Mouse (Mus musculus) C2C12 (cell line): ENCODE measurements around the gene Ptprk. TPM values are rescaled to one million over a fixed set of nuclear protein-coding genes. Genes with fewer than 3 reads are reported as not detected.

Experiments used
- H3K27me3 ChIP-seq: one replicate; pipeline ENCODE4 v1.6.1; 2011; ENCODE audit not compliant: control insufficient read depth, insufficient read depth, insufficient read length
- H3K36me3 ChIP-seq: one replicate; pipeline ENCODE4 v1.6.1; 2011; ENCODE audit not compliant: control insufficient read depth, insufficient read depth
- H3K4me3 ChIP-seq: one replicate; pipeline ENCODE4 v1.5.1; 2011; ENCODE audit warnings: mild to moderate bottlenecking, control low read depth; ENCODE audit not compliant: poor library complexity, insufficient read depth, severe bottlenecking
- H3K79me2 ChIP-seq: one replicate; pipeline ENCODE4 v1.6.1; 2011; ENCODE audit not compliant: control insufficient read depth, insufficient read depth
- H3K79me3 ChIP-seq: one replicate; pipeline ENCODE4 v1.6.1; 2011; ENCODE audit warnings: low read depth, control low read depth
- H3ac ChIP-seq: one replicate; pipeline ENCODE3; 2011; ENCODE audit warnings: low read depth; ENCODE audit not compliant: control insufficient read depth, insufficient read length
- CEBPB ChIP-seq: IDR thresholded peaks from one replicate; pipeline ENCODE4 v1.6.1; 2011; ENCODE audit warnings: low read depth, mild to moderate bottlenecking, control low read depth, moderate library complexity
- CTCF ChIP-seq: IDR thresholded peaks from one replicate; pipeline ENCODE4 v1.5.1; 2011; ENCODE audit not compliant: control insufficient read depth, insufficient read depth, insufficient read length
- FOSL1 ChIP-seq: IDR thresholded peaks from one replicate; pipeline ENCODE4 v1.8.0; 2011; ENCODE audit warnings: mild to moderate bottlenecking, low read length; ENCODE audit not compliant: poor library complexity, insufficient read depth, severe bottlenecking
- MAX ChIP-seq: IDR thresholded peaks from one replicate; pipeline ENCODE4 v1.6.1; 2011; ENCODE audit warnings: mild to moderate bottlenecking, control low read depth
- MYOD1 ChIP-seq: IDR thresholded peaks from one replicate; pipeline ENCODE4 v1.6.1; 2011; ENCODE audit warnings: low read depth; ENCODE audit not compliant: control insufficient read depth, insufficient read length
- MYOG ChIP-seq: IDR thresholded peaks from one replicate; pipeline ENCODE4 v1.6.1; 2011; ENCODE audit not compliant: control insufficient read depth, insufficient read length; ENCODE audit errors: extremely low read depth
- USF1 ChIP-seq: IDR thresholded peaks from one replicate; pipeline ENCODE4 v1.6.1; 2011; ENCODE audit warnings: low read depth, mild to moderate bottlenecking, control low read depth, moderate library complexity
- polyA plus RNA-seq: library from polyadenylated mRNA; unstranded; fragments of >200 nt; fragmentation: generic; extraction: Trizol; gene quantifications from one replicate; pipeline ENCODE4 v1.2.1, GENCODE M21; 2012; ENCODE audit warnings: missing spikeins

The Ptprk gene
- polyA plus RNA-seq, 1 experiment: 13.7 TPM

GRCm38 (mm10) chr10:28609136-28609535 is 534.5 kb downstream of the Ptprk start:
- H3K79me3 ChIP-seq: no peaks in the 10 kb centered on the region
- no peaks in the 10 kb centered on the region for H3K79me2 ChIP-seq

GRCm38 (mm10) chr10:28614396-28614795 is 539.8 kb downstream of the Ptprk start:
- no peaks in the 10 kb centered on the region for H3K79me3 ChIP-seq
- H3ac ChIP-seq: no peak overlapping the region
- TF ChIP-seq USF1 (no peak), MYOD1 (no peak), CTCF (no peak), FOSL1 (no peak), MAX (no peak), CEBPB (no peak), MYOG (no peak)
- H3K36me3 ChIP-seq: no peaks in the 10 kb centered on the region
- H3K27me3 ChIP-seq: no peaks in the 10 kb centered on the region
- no peak overlapping the region for H3K4me3 ChIP-seq
- no peaks in the 10 kb centered on the region for H3K79me2 ChIP-seq

More at GRCm38 (mm10) chr10:28609136-28609535, 534.5 kb downstream of the Ptprk start:
- Histone ChIP-seq H3K27me3 (no peaks in the 10 kb centered on the region), H3K4me3 (no peak overlapping the region), H3K36me3 (no peaks in the 10 kb centered on the region), H3ac (no peak overlapping the region)
- TF ChIP-seq USF1 (no peak), CEBPB (no peak), FOSL1 (no peak), MYOD1 (no peak), MAX (no peak), MYOG (no peak), CTCF (no peak)

GRCm38 (mm10) chr10:28617203-28617602 is 542.6 kb downstream of the Ptprk start:
- H3ac ChIP-seq: no peak overlapping the region
- TF ChIP-seq MYOD1: no peak
- TF ChIP-seq MAX: no peak
- no peak for TF ChIP-seq CTCF
- no peak for TF ChIP-seq FOSL1
- TF ChIP-seq USF1: no peak
- no peak for TF ChIP-seq MYOG
- TF ChIP-seq CEBPB: no peak
- H3K79me2 ChIP-seq: no peaks in the 10 kb centered on the region

DNA sequence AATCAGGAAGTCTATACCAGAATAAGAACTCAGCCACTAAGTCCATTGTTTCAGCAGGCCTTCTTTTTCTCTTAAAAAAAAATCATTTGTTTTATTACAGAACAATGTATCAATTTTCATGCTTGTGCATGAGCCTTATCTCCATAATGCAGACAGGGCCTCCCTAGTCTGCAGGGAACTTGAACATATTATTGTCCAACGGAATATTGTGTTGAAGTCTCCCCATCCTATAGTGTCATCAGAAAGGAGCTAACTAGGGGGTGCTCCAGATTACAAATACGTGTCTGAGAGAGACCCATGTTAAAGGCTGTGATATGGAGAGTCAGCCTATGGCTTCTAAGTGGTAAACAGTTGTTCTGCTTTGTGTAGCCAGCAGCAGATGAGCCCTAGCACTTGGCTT is 543.4 kb downstream of the Ptprk start:
- TF ChIP-seq CTCF (no peak), MYOG (no peak), USF1 (no peak), MYOD1 (no peak), MAX (no peak), FOSL1 (no peak), CEBPB (no peak)
- H3K4me3 ChIP-seq: no peak overlapping the region
- no peaks in the 10 kb centered on the region for H3K36me3 ChIP-seq
- no peaks in the 10 kb centered on the region for H3K79me2 ChIP-seq
- no peaks in the 10 kb centered on the region for H3K79me3 ChIP-seq
- H3K27me3 ChIP-seq: no peaks in the 10 kb centered on the region
- H3ac ChIP-seq: no peak overlapping the region

More at GRCm38 (mm10) chr10:28617203-28617602, 542.6 kb downstream of the Ptprk start:
- no peaks in the 10 kb centered on the region for H3K36me3 ChIP-seq
- H3K27me3 ChIP-seq: no peaks in the 10 kb centered on the region
- H3K79me3 ChIP-seq: no peaks in the 10 kb centered on the region
- no peak overlapping the region for H3K4me3 ChIP-seq

DNA sequence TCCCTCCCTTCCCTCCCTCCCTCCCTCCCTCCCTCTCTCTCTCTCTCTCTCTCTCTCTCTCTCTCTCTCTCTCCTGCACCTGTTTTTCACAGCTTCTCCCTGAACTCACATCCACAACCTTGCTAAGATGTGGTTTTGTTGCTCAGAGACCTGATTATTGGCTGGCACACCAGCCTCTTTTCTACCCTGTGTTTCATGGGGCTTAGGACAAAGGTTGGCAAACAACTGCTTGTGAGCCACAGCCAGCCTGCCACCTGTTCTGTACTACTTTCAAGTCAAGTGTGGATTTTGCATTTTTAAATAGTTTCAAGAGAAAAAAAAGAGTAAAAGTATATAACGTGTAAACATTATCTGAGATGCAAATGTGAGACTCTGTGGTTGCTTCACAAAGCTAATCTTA is 544.8 kb downstream of the Ptprk start:
- H3K36me3 ChIP-seq: no peaks in the 10 kb centered on the region
- no peak overlapping the region for H3K4me3 ChIP-seq
- TF ChIP-seq CEBPB: no peak
- no peak for TF ChIP-seq USF1
- no peak for TF ChIP-seq FOSL1
- TF ChIP-seq MYOD1: no peak
- no peak for TF ChIP-seq MAX
- no peak for TF ChIP-seq CTCF
- no peak for TF ChIP-seq MYOG
- H3K27me3 ChIP-seq: no peaks in the 10 kb centered on the region
- no peak overlapping the region for H3ac ChIP-seq
- no peaks in the 10 kb centered on the region for H3K79me2 ChIP-seq
- H3K79me3 ChIP-seq: no peaks in the 10 kb centered on the region

DNA sequence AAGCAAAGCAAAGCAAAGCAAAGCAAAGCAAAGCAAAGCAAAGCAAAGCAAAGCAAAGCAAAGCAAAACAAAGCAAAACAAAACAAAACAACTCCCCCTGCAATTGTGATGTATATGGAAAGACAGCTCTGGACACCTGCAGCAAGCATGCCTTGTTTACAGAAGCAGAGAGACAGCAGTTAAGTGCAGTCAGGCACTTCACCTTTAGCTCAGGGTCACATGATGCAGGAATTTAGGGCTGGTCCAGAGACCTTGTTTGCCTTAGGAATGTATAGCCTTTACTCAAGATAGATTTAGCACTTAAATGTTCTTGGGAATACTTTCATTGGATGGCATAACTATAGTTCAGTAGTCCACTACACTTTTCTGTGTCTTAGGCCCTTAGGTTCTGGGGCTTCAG is 561.5 kb downstream of the Ptprk start:
- Histone ChIP-seq H3K79me3 (no peaks in the 10 kb centered on the region), H3K36me3 (no peaks in the 10 kb centered on the region), H3ac (no peak overlapping the region), H3K4me3 (no peak overlapping the region), H3K79me2 (no peaks in the 10 kb centered on the region), H3K27me3 (no peaks in the 10 kb centered on the region)
- TF ChIP-seq MYOG (no peak), MYOD1 (no peak), MAX (no peak), CEBPB (no peak), USF1 (peak; percentile 33)
